Mouse (Mus musculus): ENCODE measurements around the gene Slc25a54.

DNA sequence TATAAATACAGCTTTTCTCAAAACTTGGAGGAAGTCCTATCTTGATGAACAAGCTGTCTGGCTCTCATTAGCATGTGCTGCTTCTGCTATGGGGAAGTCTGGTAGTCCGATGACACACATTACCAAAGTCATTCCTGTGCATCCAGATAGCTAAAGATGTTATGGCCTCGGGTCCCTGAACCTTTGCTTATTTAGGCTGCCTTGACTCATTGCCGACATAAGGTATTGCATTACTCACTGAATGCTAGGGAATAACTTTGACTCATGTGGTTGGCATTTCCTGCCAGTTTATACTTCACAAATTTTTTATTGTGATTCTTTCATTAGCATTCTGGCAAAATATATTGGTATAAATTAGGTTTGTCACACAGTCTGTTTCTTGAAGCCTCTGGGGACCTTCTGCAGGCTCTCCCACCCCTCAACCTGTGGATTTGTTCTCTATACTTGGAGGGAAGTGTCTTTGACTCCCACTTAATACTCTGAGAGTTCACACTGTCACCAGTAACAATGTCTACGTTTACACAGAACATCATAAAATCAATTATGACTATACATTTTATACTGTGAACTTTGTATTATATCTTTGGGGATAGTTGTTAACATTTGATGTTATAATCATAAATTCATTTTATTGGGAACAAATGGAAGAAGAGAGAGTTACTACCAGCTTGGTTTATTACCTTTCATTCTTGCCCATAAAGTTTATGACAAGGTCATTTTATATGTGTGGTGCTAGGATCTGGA is 75.8 kb downstream of the Slc25a54 start:
- TF ChIP-seq POLR2A (IDR thresholded peaks at IDR 0.05; ENCODE audit: insufficient read depth, low read length) (no peak), EP300 (IDR thresholded peaks at IDR 0.05; ENCODE audit: insufficient read depth, low read depth, low read length) (no peak)
